Mouse (Mus musculus) limb, embryonic 12.5 days (tissue): ENCODE results near the gene Etfdh. TPM values are rescaled to one million over a fixed set of nuclear protein-coding genes. Genes with fewer than 3 reads are reported as not detected.

Source experiments
- ATAC-seq: fragments of 200-750 bp; cut with Nextera tagmentation; 2 replicates; pipeline ENCODE4 v1.8.0; 2017; ENCODE audit warnings: low read depth, moderate TSS enrichment; ENCODE audit not compliant: insufficient number of reproducible peaks, insufficient read depth, low FRiP score, low TSS enrichment
- H3K27ac ChIP-seq: fragments of 300-500 bp; sonication (generic); 2 replicates; pipeline ENCODE4 v1.5.1; 2016; ENCODE audit warnings: mild to moderate bottlenecking, moderate library complexity
- H3K27me3 ChIP-seq: fragments of 300-500 bp; sonication (generic); 2 replicates; pipeline ENCODE4 v1.6.1; 2016; ENCODE audit warnings: mild to moderate bottlenecking, moderate library complexity
- H3K36me3 ChIP-seq: fragments of 300-500 bp; sonication (generic); 2 replicates; pipeline ENCODE4 v1.6.1; 2016; ENCODE audit warnings: mild to moderate bottlenecking, moderate library complexity
- H3K4me1 ChIP-seq: fragments of 300-500 bp; sonication (generic); replicated peaks from 2 replicates; pipeline ENCODE4 v1.6.1; 2016
- H3K4me2 ChIP-seq: fragments of 300-500 bp; sonication (generic); 2 replicates; pipeline ENCODE4 v1.6.1; 2016; ENCODE audit warnings: mild to moderate bottlenecking, moderate library complexity
- H3K4me3 ChIP-seq: fragments of 300-500 bp; sonication (generic); replicated peaks from 2 replicates; pipeline ENCODE4 v1.5.1; 2016; ENCODE audit warnings: mild to moderate bottlenecking
- H3K9ac ChIP-seq: fragments of 300-500 bp; sonication (generic); replicated peaks from 2 replicates; pipeline ENCODE4 v1.6.1; 2016; ENCODE audit warnings: mild to moderate bottlenecking, moderate library complexity
- H3K9me3 ChIP-seq: fragments of 300-500 bp; sonication (generic); 2 replicates; pipeline ENCODE4 v1.6.1; 2016; ENCODE audit warnings: mild to moderate bottlenecking, moderate library complexity
- WGBS: fragments of 180-500 bp; shearing (Covaris S2); methylation state at CpG from one replicate; pipeline ENCODE4 v1.1.7; 2016; 5-methylcytosine and 5-hydroxymethylcytosine counted together
- polyA plus RNA-seq: library from polyadenylated mRNA; unstranded; fragments of >200 nt; fragmentation: Nextera tagmentation; extraction: Ambion mirVana; gene quantifications from 2 replicates; pipeline ENCODE4 v1.2.1, GENCODE M21; 2016

Gene Etfdh
- polyA plus RNA-seq = 45.0 and 46.8 TPM in 2 replicates

GRCm38 (mm10) chr3:79629416-79629730, at the start of gene Etfdh:
Gene Etfdh, minus strand, starts transcription at chr3:79629500.
- Histone ChIP-seq H3K36me3 (peaks cover 29% of the 10 kb centered on the region), H3K9me3 (0 out of 2 replicates have a peak, but pooled peaks cover 9% of the 10 kb centered on the region), H3K4me1 (no peaks in the 10 kb centered on the region; the same call in 1 of the 2 replicates), H3K27ac (peak within 1 kb of the TSS; percentile 77), H3K27me3 (no peaks in the 10 kb centered on the region), H3K9ac (peak within 1 kb of the TSS; percentile 73), H3K4me3 (peak within 1 kb of the TSS; percentile 64), H3K4me2 (peak within 1 kb of the TSS; percentile 85)
- ATAC-seq = peak; percentile 11
- 0% methylated on average over 11 of the region's 11 CpGs for WGBS

DNA sequence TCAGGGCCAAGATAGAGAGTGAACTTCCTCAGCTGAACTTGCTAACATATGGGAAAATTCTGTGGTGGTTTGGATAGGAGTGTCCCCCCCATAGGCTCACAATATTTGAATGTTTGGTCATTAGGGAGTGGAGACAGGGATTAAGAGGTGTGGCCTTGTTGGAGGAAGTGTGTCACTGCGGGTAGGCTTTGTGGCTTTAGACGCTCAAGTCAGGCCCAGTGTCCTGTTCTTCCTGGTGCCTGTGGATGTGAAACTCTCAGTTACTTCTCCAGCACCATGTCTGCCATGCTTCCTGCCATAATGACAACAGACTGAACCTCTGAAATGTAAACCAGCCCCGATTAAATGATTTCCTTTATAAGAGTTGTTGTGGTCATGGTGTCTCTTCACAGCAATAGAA, 47.1 kb upstream of the Etfdh start:
- Histone ChIP-seq H3K9ac (no peak overlapping the region), H3K36me3 (no peaks in the 10 kb centered on the region), H3K9me3 (no peaks in the 10 kb centered on the region), H3K27ac (no peak overlapping the region), H3K4me1 (peaks cover 10% of the 10 kb centered on the region; the same call in 1 of the 2 replicates), H3K4me2 (no peak overlapping the region), H3K27me3 (no peaks in the 10 kb centered on the region), H3K4me3 (no peak overlapping the region)
- ATAC-seq = no peak
- 93% methylated on average over 3 of the region's 3 CpGs for WGBS

GRCm38 (mm10) chr3:79674641-79675040, 45.3 kb upstream of the Etfdh start:
- no peak for ATAC-seq
- 84% methylated on average over 5 of the region's 5 CpGs for WGBS
- Histone ChIP-seq H3K27me3 (no peaks in the 10 kb centered on the region), H3K4me1 (peaks cover 11% of the 10 kb centered on the region; the same call in 1 of the 2 replicates), H3K4me3 (no peak overlapping the region), H3K27ac (no peak overlapping the region), H3K4me2 (no peak overlapping the region), H3K36me3 (no peaks in the 10 kb centered on the region), H3K9me3 (no peaks in the 10 kb centered on the region), H3K9ac (no peak overlapping the region)

- no peak overlapping the region for H3K4me3 ChIP-seq
- 19% methylated on average over 4 of the region's 4 CpGs for WGBS
- no peaks in the 10 kb centered on the region for H3K27me3 ChIP-seq
- H3K9ac ChIP-seq = no peak overlapping the region
- no peak for ATAC-seq
- H3K4me2 ChIP-seq = no peak overlapping the region
- no peaks in the 10 kb centered on the region for H3K36me3 ChIP-seq
- no peak overlapping the region for H3K27ac ChIP-seq
- H3K9me3 ChIP-seq = no peaks in the 10 kb centered on the region
- peaks cover 11% of the 10 kb centered on the region; the same call in 1 of the 2 replicates for H3K4me1 ChIP-seq
These were observed 43.8 kb upstream of the Etfdh start for GRCm38 (mm10) chr3:79673082-79673481.

GRCm38 (mm10) chr3:79672188-79672587, 42.9 kb upstream of the Etfdh start:
- 0 out of 2 replicates have a peak, but pooled peaks have one; percentile 46 for ATAC-seq

GRCm38 (mm10) chr3:79670556-79670955, 41.3 kb upstream of the Etfdh start:
- ATAC-seq = no peak
- Histone ChIP-seq H3K27ac (no peak overlapping the region), H3K27me3 (no peaks in the 10 kb centered on the region), H3K4me3 (no peak overlapping the region), H3K36me3 (no peaks in the 10 kb centered on the region), H3K4me2 (no peak overlapping the region), H3K4me1 (peaks cover 11% of the 10 kb centered on the region; the same call in 1 of the 2 replicates), H3K9me3 (no peaks in the 10 kb centered on the region), H3K9ac (no peak overlapping the region)
- 86% methylated on average over 7 of the region's 7 CpGs for WGBS

More at GRCm38 (mm10) chr3:79672188-79672587, 42.9 kb upstream of the Etfdh start:
- Histone ChIP-seq H3K27me3 (no peaks in the 10 kb centered on the region), H3K4me2 (no peak overlapping the region), H3K4me3 (no peak overlapping the region), H3K9ac (no peak overlapping the region), H3K36me3 (no peaks in the 10 kb centered on the region), H3K4me1 (peaks cover 11% of the 10 kb centered on the region; the same call in 1 of the 2 replicates), H3K27ac (no peak overlapping the region), H3K9me3 (no peaks in the 10 kb centered on the region)
- 55% methylated on average over 16 of the region's 16 CpGs for WGBS

DNA sequence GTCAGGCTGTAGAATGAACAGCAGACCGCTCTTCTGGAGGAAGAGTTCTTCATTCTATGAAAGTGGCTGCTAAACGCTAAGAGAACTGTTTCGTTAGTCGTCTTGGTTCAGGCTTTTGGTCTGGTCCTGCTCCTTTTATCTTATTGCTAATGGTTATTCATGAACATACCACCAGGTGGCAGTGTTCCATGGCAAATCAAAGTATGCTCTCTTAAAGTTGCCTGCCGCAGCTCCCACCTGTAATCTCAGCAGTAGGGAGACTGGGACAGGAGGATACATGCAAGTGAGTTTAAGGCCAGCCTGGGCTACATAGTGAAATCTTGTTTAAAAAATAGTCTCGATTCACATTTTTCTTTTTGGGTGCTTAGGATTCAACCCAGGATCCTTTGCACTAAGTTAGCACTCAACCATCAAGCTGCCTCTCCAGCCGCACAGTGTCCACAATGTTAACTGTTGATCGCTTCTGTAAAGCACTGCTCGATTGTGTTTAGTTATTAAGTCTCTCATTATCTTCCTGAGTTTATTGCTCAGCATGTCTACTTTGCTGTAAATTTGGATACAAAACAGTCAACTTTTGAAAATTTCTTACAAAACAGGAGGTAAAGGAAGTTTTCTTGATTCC, 35.6 kb upstream of the Etfdh start:
- Histone ChIP-seq H3K27ac (no peak overlapping the region), H3K4me3 (no peak overlapping the region), H3K36me3 (no peaks in the 10 kb centered on the region), H3K9ac (no peak overlapping the region), H3K9me3 (no peaks in the 10 kb centered on the region), H3K4me1 (no peaks in the 10 kb centered on the region), H3K4me2 (no peak overlapping the region), H3K27me3 (no peaks in the 10 kb centered on the region)
- 0 out of 2 replicates have a peak, but pooled peaks have one; percentile 37 for ATAC-seq
- 41% methylated on average over 9 of the region's 9 CpGs for WGBS

- no peak overlapping the region for H3K4me3 ChIP-seq
- H3K27me3 ChIP-seq = no peaks in the 10 kb centered on the region
- H3K9ac ChIP-seq = no peak overlapping the region
- H3K4me2 ChIP-seq = no peak overlapping the region
- WGBS = 75% methylated on average over 5 of the region's 5 CpGs
- no peaks in the 10 kb centered on the region for H3K36me3 ChIP-seq
- H3K27ac ChIP-seq = no peak overlapping the region
- H3K4me1 ChIP-seq = no peaks in the 10 kb centered on the region
- no peak for ATAC-seq
- H3K9me3 ChIP-seq = no peaks in the 10 kb centered on the region
These were observed 27.4 kb upstream of the Etfdh start for GRCm38 (mm10) chr3:79656682-79657081.

GRCm38 (mm10) chr3:79652129-79652528, 22.8 kb upstream of the Etfdh start:
- no peak for ATAC-seq
- WGBS = 89% methylated on average over 6 of the region's 6 CpGs

DNA sequence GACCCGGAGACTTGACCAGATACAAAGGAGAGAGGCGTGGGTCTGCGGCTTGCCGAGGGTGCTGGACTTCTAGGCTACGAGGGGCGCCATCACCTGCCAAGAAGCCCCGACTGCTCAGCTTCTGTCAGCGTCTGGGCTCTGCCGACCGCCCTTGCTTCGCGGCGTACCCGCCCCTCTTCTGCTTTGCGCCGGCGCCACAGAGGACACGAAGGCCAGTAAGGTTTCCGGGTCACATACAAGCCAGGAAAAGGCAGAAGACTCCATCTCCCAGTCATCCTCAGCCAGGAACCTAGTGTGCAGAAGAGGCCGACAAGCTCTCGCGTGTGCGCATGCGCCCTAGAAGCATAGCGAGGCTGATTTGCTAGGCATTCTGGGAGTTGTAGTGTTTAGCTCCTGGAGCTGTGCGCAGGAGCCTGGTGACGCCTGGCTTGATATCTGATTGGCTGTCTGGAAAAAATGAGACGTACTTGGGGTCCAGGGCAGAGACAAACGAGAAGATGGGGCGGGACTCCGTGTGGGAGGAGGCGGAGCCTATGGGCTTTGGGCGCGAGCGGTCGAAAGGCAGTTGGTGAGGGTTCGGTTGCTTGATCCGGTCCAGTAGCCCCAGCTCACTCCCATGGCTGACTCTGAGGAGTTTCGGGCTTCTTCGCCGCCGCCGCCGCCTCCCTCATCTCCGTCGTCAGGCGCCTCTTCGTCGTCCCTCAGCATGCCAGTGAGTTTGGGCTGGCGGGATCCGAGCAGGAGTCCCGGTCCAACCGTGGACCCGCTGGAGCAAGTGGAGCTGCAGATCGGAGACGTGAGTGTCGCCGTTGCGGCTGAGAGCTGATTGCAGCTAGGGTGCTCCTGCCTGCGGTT, 512 bp downstream of the Etfdh start, which contains the start of gene 4930579G24Rik:
Gene 4930579G24Rik (plus strand): TSS at position 519 of the 855 bp plus-strand sequence.
- peak; percentile 100 for ATAC-seq
- peak within 1 kb of the TSS; percentile 64 for H3K4me3 ChIP-seq
- H3K36me3 ChIP-seq = peaks cover 27% of the 10 kb centered on the region
- H3K9me3 ChIP-seq = 0 out of 2 replicates have a peak, but pooled peaks cover 7% of the 10 kb centered on the region
- no peaks in the 10 kb centered on the region; the same call in 1 of the 2 replicates for H3K4me1 ChIP-seq
- H3K4me2 ChIP-seq = peak within 1 kb of the TSS; percentile 85
- under 1% methylated on average over 60 of the region's 60 CpGs for WGBS
- H3K27ac ChIP-seq = peak within 1 kb of the TSS; percentile 77
- no peaks in the 10 kb centered on the region for H3K27me3 ChIP-seq
- peak within 1 kb of the TSS; percentile 73 for H3K9ac ChIP-seq

More at GRCm38 (mm10) chr3:79652129-79652528, 22.8 kb upstream of the Etfdh start:
- H3K27ac ChIP-seq = no peak overlapping the region
- H3K36me3 ChIP-seq = no peaks in the 10 kb centered on the region
- H3K27me3 ChIP-seq = no peaks in the 10 kb centered on the region
- no peak overlapping the region for H3K9ac ChIP-seq
- no peak overlapping the region for H3K4me2 ChIP-seq
- no peaks in the 10 kb centered on the region for H3K4me1 ChIP-seq
- no peak overlapping the region for H3K4me3 ChIP-seq
- H3K9me3 ChIP-seq = no peaks in the 10 kb centered on the region

- peak overlapping the region; percentile 54 for H3K27ac ChIP-seq
- H3K4me2 ChIP-seq = peak overlapping the region; percentile 85
- WGBS = 0% methylated on average over 9 of the region's 9 CpGs
- H3K36me3 ChIP-seq = peaks cover 21% of the 10 kb centered on the region
- H3K9me3 ChIP-seq = 0 out of 2 replicates have a peak, but pooled peaks cover 3% of the 10 kb centered on the region
- ATAC-seq = no peak; the same call in 1 of the 2 replicates
- H3K9ac ChIP-seq = peak overlapping the region; percentile 66
- no peaks in the 10 kb centered on the region; the same call in 1 of the 2 replicates for H3K4me1 ChIP-seq
- peak overlapping the region; percentile 64 for H3K4me3 ChIP-seq
- no peaks in the 10 kb centered on the region for H3K27me3 ChIP-seq
These were observed 1.1 kb downstream of the Etfdh start for GRCm38 (mm10) chr3:79628182-79628560.
